Mouse (Mus musculus) bone marrow, adult 2 months (tissue): ENCODE results near the gene Snx4.

Source experiments
- CTCF ChIP-seq: fragments of 200-500 bp; IDR thresholded peaks from 2 replicates; pipeline ENCODE4 v1.5.1; 2011; ENCODE audit warnings: low read length, control low read depth; ENCODE audit not compliant: control insufficient read depth, insufficient read depth
- POLR2A ChIP-seq: fragments of 200-500 bp; IDR thresholded peaks from 2 replicates; pipeline ENCODE4 v1.6.1; 2011; ENCODE audit warnings: low read depth, mild to moderate bottlenecking, control low read depth, low read length, borderline replicate concordance; ENCODE audit not compliant: control insufficient read depth

- TF ChIP-seq CTCF (peak; percentile 87), POLR2A (no peak)
Measured at GRCm38 (mm10) chr16:33306633-33307070, 55.4 kb downstream of the Snx4 start.
